In genomic region chr8:8659503-8660306, GRCm38 (mm10) we compare ENCODE assay signal across 8 mouse cellular contexts. TPM values are rescaled to one million over a fixed set of nuclear protein-coding genes. Genes with fewer than 3 reads are reported as not detected.
DNase-seq lines count a peak whose midpoint lies in the region; ATAC-seq lines count a peak whose summit lies in the region.

No protein-coding gene starts in this region.

- DNase-seq in adrenal gland, adult 18-20 months (ENCODE audit: low spot score in 2 of 2): peak; percentile 28 to 31
- no peak for DNase-seq in adrenal gland, adult 8-10 months
- DNase-seq in ES-CJ7 (ENCODE audit: low read depth, low spot score): peak; percentile 29
- DNase-seq in heart, postnatal 4 days: peak; percentile 39
- peak; percentile 74 for DNase-seq in limb, embryonic 10.5 days (ENCODE audit: low spot score)
- DNase-seq in midbrain, embryonic 14.5 days: peak; percentile 66
- DNase-seq in testis, postnatal 14 days (ENCODE audit: low spot score): peak; percentile 15

- peak overlapping the region; percentile 75 for H3K9ac ChIP-seq in embryonic facial prominence, embryonic 15.5 days
- peak overlapping the region; percentile 85 for H3K9ac ChIP-seq in midbrain, embryonic 14.5 days (replicated peaks; ENCODE audit: low read length)

- no peaks in the 10 kb centered on the region for H3K36me3 ChIP-seq in embryonic facial prominence, embryonic 15.5 days
- H3K36me3 ChIP-seq in limb, embryonic 10.5 days: peaks cover 11% of the 10 kb centered on the region
- H3K36me3 ChIP-seq in midbrain, embryonic 14.5 days (ENCODE audit: control insufficient read depth, insufficient read depth, low read length): no peaks in the 10 kb centered on the region

- under 1% methylated on average over 53 of the region's 53 CpGs for WGBS in embryonic facial prominence, embryonic 15.5 days
- under 1% methylated on average over 53 of the region's 53 CpGs for WGBS in limb, embryonic 10.5 days
- under 1% methylated on average over 53 of the region's 53 CpGs for WGBS in midbrain, embryonic 14.5 days

- H3K27ac ChIP-seq in embryonic facial prominence, embryonic 15.5 days (replicated peaks): peak overlapping the region; percentile 89
- peak overlapping the region; percentile 97 for H3K27ac ChIP-seq in limb, embryonic 10.5 days
- peak overlapping the region; percentile 88 for H3K27ac ChIP-seq in midbrain, embryonic 14.5 days (replicated peaks; ENCODE audit: low read depth, low read length)

- peak overlapping the region; percentile 84 for H3K4me2 ChIP-seq in embryonic facial prominence, embryonic 15.5 days (replicated peaks)
- H3K4me2 ChIP-seq in midbrain, embryonic 14.5 days (ENCODE audit: low read length): peak overlapping the region; percentile 91

- H3K4me3 ChIP-seq in embryonic facial prominence, embryonic 15.5 days (replicated peaks): peak overlapping the region; percentile 89
- peak overlapping the region; percentile 95 for H3K4me3 ChIP-seq in limb, embryonic 10.5 days
- H3K4me3 ChIP-seq in midbrain, embryonic 14.5 days (replicated peaks; ENCODE audit: low read depth, low read length): peak overlapping the region; percentile 89

- H3K9me3 ChIP-seq in embryonic facial prominence, embryonic 15.5 days (replicated peaks): no peaks in the 10 kb centered on the region
- no peaks in the 10 kb centered on the region for H3K9me3 ChIP-seq in limb, embryonic 10.5 days (replicated peaks)
- H3K9me3 ChIP-seq in midbrain, embryonic 14.5 days (ENCODE audit: control insufficient read depth, low read length): no peaks in the 10 kb centered on the region

- peaks cover 32% of the 10 kb centered on the region for H3K4me1 ChIP-seq in embryonic facial prominence, embryonic 15.5 days
- H3K4me1 ChIP-seq in limb, embryonic 10.5 days: peaks cover 58% of the 10 kb centered on the region
- H3K4me1 ChIP-seq in midbrain, embryonic 14.5 days (ENCODE audit: control insufficient read depth, insufficient read depth, low read length): peaks cover 28% of the 10 kb centered on the region

- no peak for ATAC-seq in embryonic facial prominence, embryonic 15.5 days (ENCODE audit: insufficient number of reproducible peaks, low FRiP score, low TSS enrichment, low read depth)
- ATAC-seq in midbrain, embryonic 14.5 days (ENCODE audit: low FRiP score, low TSS enrichment): no peak

- H3K27me3 ChIP-seq in embryonic facial prominence, embryonic 15.5 days: no peaks in the 10 kb centered on the region
- H3K27me3 ChIP-seq in limb, embryonic 10.5 days (ENCODE audit: low read depth, poor library complexity, severe bottlenecking): no peaks in the 10 kb centered on the region
- H3K27me3 ChIP-seq in midbrain, embryonic 14.5 days (ENCODE audit: control insufficient read depth, insufficient read depth, low read length): peaks cover under 1% of the 10 kb centered on the region; the same call in 1 of the 2 replicates

RNA-seq across cellular contexts. Expression of gene Efnb2, which starts 1.3 kb away (rescaled TPM):
- 10 to 100 TPM; 14.0 to 24.0 TPM for total RNA-seq in adrenal gland, adult 18-20 months (2021)
- 10 to 100 TPM; 10.4 to 25.9 (median 21.3) TPM for total RNA-seq in adrenal gland, adult 8-10 months (2022)
- 27.1 and 30.6 TPM in 2 replicates for polyA plus RNA-seq in embryonic facial prominence, embryonic 15.5 days (2015; fragmentation: Nextera tagmentation; extraction: Ambion mirVana)
- total RNA-seq in heart, postnatal 4 days (2021): 10 to 100 TPM; 47.4 to 47.8 TPM
- polyA plus RNA-seq in limb, embryonic 10.5 days (2016; fragmentation: Nextera tagmentation; extraction: Ambion mirVana): 27.3 and 28.5 TPM in 2 replicates
- 14.0 and 17.1 TPM in 2 replicates for polyA plus RNA-seq in midbrain, embryonic 14.5 days (2014; fragmentation: Nextera tagmentation; extraction: Ambion mirVana)

RNA-seq across cellular contexts. Expression of gene Arglu1, which starts 30.6 kb away (rescaled TPM):
- 10 to 100 TPM; 51.6 to 70.9 TPM for total RNA-seq in adrenal gland, adult 18-20 months (2021)
- 100 to 1,000 TPM in 1 of 4 experiments, 10 to 100 TPM in 3; 44.0 to 126 (median 89.0) TPM for total RNA-seq in adrenal gland, adult 8-10 months (2022)
- 140 and 144 TPM in 2 replicates for polyA plus RNA-seq in embryonic facial prominence, embryonic 15.5 days (2015; fragmentation: Nextera tagmentation; extraction: Ambion mirVana)
- 10 to 100 TPM; 52.9 to 59.7 TPM for total RNA-seq in heart, postnatal 4 days (2021)
- 164 and 175 TPM in 2 replicates for polyA plus RNA-seq in limb, embryonic 10.5 days (2016; fragmentation: Nextera tagmentation; extraction: Ambion mirVana)
- polyA plus RNA-seq in midbrain, embryonic 14.5 days (2014; fragmentation: Nextera tagmentation; extraction: Ambion mirVana): 179 and 201 TPM in 2 replicates
